Mouse (Mus musculus) inflammation-experienced regulatory T-cells, adult 6 months (primary cell): ENCODE results near the gene Elf2. TPM values are rescaled to one million over a fixed set of nuclear protein-coding genes. Genes with fewer than 3 reads are reported as not detected.
A peak's percentile ranks its signal among the peaks of the same experiment; 100 is the strongest.
"Not testable (repeated sequence)": the region's sequence is repeated elsewhere in the genome, so short reads cannot be mapped to it uniquely, and the experiment has no call there.

Source experiments
- ATAC-seq: one replicate; pipeline ENCODE4 v1.8.0; 2017
- polyA plus RNA-seq, 3 experiments: library from polyadenylated mRNA; unstranded; fragments of 100-300 nt; shearing (Covaris generic); gene quantifications; one replicate each; pipeline ENCODE4 v1.2.1; 2017

Gene Elf2
- polyA plus RNA-seq, 3 experiments from 2014 or later, result 51.8 to 74.2 (median 57.7) TPM

- peak; percentile 67 for ATAC-seq
Observed at GRCm38 (mm10) chr3:51358660-51359557, 18.4 kb upstream of the Elf2 start.

GRCm38 (mm10) chr3:51358181-51358580, 17.7 kb upstream of the Elf2 start:
- peak; percentile 29 for ATAC-seq

GRCm38 (mm10) chr3:51357624-51358023, 17.2 kb upstream of the Elf2 start:
- ATAC-seq, result no peak

- no peak for ATAC-seq
Observed at GRCm38 (mm10) chr3:51357078-51357477, 16.6 kb upstream of the Elf2 start.

GRCm38 (mm10) chr3:51354956-51355355, 14.5 kb upstream of the Elf2 start:
- ATAC-seq, result not testable (repeated sequence)

- no peak for ATAC-seq
Observed at GRCm38 (mm10) chr3:51354034-51354427, 13.6 kb upstream of the Elf2 start.

- peak; percentile 78 for ATAC-seq
Observed at GRCm38 (mm10) chr3:51353325-51354033, 13.0 kb upstream of the Elf2 start.

GRCm38 (mm10) chr3:51350806-51351205, 10.3 kb upstream of the Elf2 start:
- no peak for ATAC-seq

GRCm38 (mm10) chr3:51348646-51349238, 8.3 kb upstream of the Elf2 start:
- ATAC-seq, result no peak

GRCm38 (mm10) chr3:51345017-51345416, 4.6 kb upstream of the Elf2 start:
- not testable (repeated sequence) for ATAC-seq

GRCm38 (mm10) chr3:51344182-51344581, 3.7 kb upstream of the Elf2 start:
- ATAC-seq, result not testable (repeated sequence)

- no peak for ATAC-seq
Observed at GRCm38 (mm10) chr3:51343260-51343659, 2.8 kb upstream of the Elf2 start.

GRCm38 (mm10) chr3:51342152-51342551, 1.7 kb upstream of the Elf2 start:
- peak; percentile 29 for ATAC-seq

GRCm38 (mm10) chr3:51341268-51342081, 1.0 kb upstream of the Elf2 start:
- ATAC-seq, result peak; percentile 37

- ATAC-seq, result peak; percentile 26
Observed at GRCm38 (mm10) chr3:51339734-51340551, 520 bp downstream of the Elf2 start.

GRCm38 (mm10) chr3:51339378-51339733, 1.1 kb downstream of the Elf2 start:
- ATAC-seq, result no peak

- no peak for ATAC-seq
Observed at GRCm38 (mm10) chr3:51335378-51335777, 5.1 kb downstream of the Elf2 start.

- ATAC-seq, result no peak
Observed at GRCm38 (mm10) chr3:51333950-51334349, 6.5 kb downstream of the Elf2 start.

- peak; percentile 88 for ATAC-seq
Observed at GRCm38 (mm10) chr3:51333234-51333889, 7.1 kb downstream of the Elf2 start.

GRCm38 (mm10) chr3:51330086-51330485, 10.4 kb downstream of the Elf2 start:
- ATAC-seq, result no peak

GRCm38 (mm10) chr3:51328546-51328945, 11.9 kb downstream of the Elf2 start:
- no peak for ATAC-seq
